Mouse (Mus musculus) embryo, embryonic 9.5 days (tissue): ENCODE data around the gene Adgrg1.

ENCODE experiments used
- DNase-seq: peaks from one replicate; pipeline ENCODE4 v3.0.0-alpha.2; 2017; ENCODE audit errors: extremely low spot score

Adgrg1 gene

GRCm38 (mm10) chr8:95041883-95042784, 67.6 kb downstream of the Adgrg1 start:
- no peak for DNase-seq

GRCm38 (mm10) chr8:95044811-95045210, 70.3 kb downstream of the Adgrg1 start:
- DNase-seq: no peak

DNA sequence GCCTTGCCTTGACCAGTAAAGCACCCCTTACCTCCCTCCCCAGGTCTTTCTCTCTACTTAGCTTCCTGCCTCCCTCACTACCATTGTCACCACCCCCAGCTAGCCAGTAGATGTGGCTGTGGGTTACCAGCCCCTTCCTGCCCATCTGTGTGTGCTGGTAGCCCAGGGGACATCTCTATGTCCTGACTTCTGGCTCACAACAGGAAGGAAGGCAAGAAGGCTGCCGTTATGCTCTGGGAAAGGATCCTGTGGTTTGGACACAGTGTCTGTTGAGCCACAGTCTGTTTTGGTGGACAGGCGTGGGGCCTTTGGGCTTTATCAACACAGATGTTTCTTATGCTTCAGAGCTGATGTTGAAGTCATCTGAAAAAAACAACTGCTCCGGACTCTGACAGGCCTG, 72.4 kb downstream of the Adgrg1 start:
- DNase-seq: no peak

GRCm38 (mm10) chr8:95047884-95048680, 73.5 kb downstream of the Adgrg1 start:
- no peak for DNase-seq

DNA sequence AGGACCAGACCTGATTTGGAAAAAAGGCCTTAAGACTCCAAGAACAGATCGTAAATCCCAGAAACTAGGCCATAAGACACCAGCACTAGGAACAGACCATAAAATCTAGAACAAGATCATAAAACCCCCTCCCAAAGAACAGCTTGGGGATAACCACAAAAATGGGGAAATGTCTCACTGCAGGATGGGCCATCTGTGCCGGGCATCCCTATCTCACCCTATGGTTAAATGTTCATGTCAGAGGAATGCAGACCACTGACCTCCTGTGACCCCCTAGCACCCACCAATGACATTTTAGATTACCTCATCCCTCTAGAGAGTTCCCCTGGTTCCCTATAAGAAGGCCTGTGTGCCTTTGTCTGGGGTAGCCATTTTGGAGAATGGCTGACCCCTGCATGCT, 75.1 kb downstream of the Adgrg1 start:
- no peak for DNase-seq

DNA sequence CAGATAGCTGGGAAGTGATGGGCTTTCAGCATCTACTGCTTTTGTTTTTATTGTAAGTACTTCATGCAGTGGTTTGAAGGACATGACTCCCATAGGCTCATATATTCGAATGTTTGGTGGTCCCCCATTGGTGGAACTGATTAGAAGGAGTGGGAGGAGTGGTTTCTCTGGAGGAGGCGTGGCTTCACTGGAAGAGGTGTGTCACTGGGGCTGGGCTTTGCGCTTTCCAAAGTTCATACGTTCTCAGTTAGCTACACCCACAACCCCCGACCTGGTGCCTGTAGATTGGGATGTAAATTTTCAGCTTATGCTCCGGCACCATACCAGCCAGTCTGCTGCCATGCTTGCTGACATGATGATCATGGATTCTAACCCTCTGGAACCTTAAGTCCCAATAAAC, 79.9 kb downstream of the Adgrg1 start:
- no peak for DNase-seq

DNA sequence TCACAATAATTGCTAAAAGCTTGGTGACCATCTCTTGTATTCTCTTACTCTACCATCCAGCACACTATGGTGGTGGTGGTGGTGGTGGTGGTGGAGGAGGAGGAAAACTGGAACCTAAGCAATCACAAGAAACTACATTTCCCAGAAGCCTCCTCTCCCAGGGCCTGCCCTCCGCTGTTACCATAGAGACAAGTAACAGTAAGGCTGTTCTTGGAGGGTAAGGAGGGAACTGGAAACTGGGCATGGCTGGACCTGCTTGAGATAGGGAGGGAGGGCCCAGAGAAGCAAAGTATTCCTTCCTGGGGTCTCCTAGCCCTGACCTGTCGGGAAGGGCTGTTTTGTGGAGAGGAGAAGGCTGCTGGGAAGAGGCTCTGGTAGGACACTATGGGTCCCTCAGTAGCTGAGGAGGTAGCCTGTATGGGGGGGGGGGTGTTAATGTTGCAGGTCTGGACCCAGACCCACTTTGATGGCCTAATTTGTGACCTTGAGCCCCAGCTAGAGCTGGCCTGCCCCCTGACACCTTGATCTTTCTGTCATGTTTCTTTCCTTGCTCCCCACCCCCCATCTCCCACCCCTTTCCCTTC, 80.5 kb downstream of the Adgrg1 start, which contains the start of gene Drc7:
Gene Drc7 (plus strand): TSS at position 177 of the 584 bp plus-strand sequence.
- peak; percentile 12 for DNase-seq

- no peak for DNase-seq
Observed at GRCm38 (mm10) chr8:95056414-95056813, 81.9 kb downstream of the Adgrg1 start.

DNA sequence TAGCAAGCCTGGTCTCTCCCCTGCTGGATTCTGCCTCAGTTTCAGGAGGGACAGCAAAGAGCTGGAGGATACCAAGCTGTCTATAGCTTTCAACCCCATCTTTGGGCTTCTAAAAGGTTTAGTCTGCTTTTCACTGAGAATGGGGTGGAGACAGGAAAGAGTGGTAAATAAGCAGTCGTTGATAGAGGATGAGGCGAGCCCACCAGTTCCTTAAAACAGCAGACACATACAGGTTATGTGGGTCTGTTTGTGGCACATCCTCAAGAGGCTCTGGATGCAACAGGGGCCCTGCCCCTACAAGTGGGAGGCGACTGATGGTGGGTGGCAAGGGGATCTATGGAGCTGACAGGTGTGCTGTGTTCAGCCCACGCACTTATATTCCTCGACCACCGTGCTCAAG, 84.1 kb downstream of the Adgrg1 start:
- DNase-seq: no peak

GRCm38 (mm10) chr8:95059812-95060533, 85.4 kb downstream of the Adgrg1 start:
- no peak for DNase-seq
